Mouse (Mus musculus) neural tube, embryonic 12.5 days (tissue): ENCODE measurements around the gene Ube2o. TPM values are rescaled to one million over a fixed set of nuclear protein-coding genes. Genes with fewer than 3 reads are reported as not detected.

Source experiments
- ATAC-seq: fragments of 200-750 bp; cut with Nextera tagmentation; 2 replicates; pipeline ENCODE4 v1.8.0; 2017; ENCODE audit warnings: low read depth, mild to moderate bottlenecking, moderate TSS enrichment, moderate library complexity; ENCODE audit not compliant: low FRiP score
- H3K27ac ChIP-seq: fragments of 300-500 bp; sonication (generic); 2 replicates; pipeline ENCODE4 v1.5.1; 2016
- H3K27me3 ChIP-seq: fragments of 300-500 bp; sonication (generic); replicated peaks from 2 replicates; pipeline ENCODE4 v1.6.1; 2016; ENCODE audit warnings: mild to moderate bottlenecking
- H3K36me3 ChIP-seq: fragments of 300-500 bp; sonication (generic); 2 replicates; pipeline ENCODE4 v1.6.1; 2016; ENCODE audit warnings: mild to moderate bottlenecking
- H3K4me1 ChIP-seq: fragments of 300-500 bp; sonication (generic); 2 replicates; pipeline ENCODE4 v1.6.1; 2016
- H3K4me2 ChIP-seq: fragments of 300-500 bp; sonication (generic); replicated peaks from 2 replicates; pipeline ENCODE4 v1.6.1; 2016; ENCODE audit warnings: mild to moderate bottlenecking
- H3K4me3 ChIP-seq: fragments of 300-500 bp; sonication (generic); 2 replicates; pipeline ENCODE4 v1.5.1; 2016
- H3K9ac ChIP-seq: fragments of 300-500 bp; sonication (generic); 2 replicates; pipeline ENCODE4 v1.6.1; 2016; ENCODE audit warnings: mild to moderate bottlenecking
- H3K9me3 ChIP-seq: fragments of 300-500 bp; sonication (generic); 2 replicates; pipeline ENCODE4 v1.6.1; 2016; ENCODE audit warnings: mild to moderate bottlenecking
- WGBS: fragments of 180-500 bp; shearing (Covaris S2); methylation state at CpG from one replicate; pipeline ENCODE4 v1.1.7; 2016; 5-methylcytosine and 5-hydroxymethylcytosine counted together
- polyA plus RNA-seq: library from polyadenylated mRNA; unstranded; fragments of >200 nt; fragmentation: Nextera tagmentation; extraction: Ambion mirVana; gene quantifications from 2 replicates; pipeline ENCODE4 v1.2.1, GENCODE M21; 2016

Gene Ube2o
- polyA plus RNA-seq, 1 experiment from 2014 or later, result 37.6 TPM

GRCm38 (mm10) chr11:116512987-116513386 is 68.3 kb downstream of the Ube2o start:
- no peaks in the 10 kb centered on the region for H3K36me3 ChIP-seq
- no peak for ATAC-seq
- no peak overlapping the region for H3K4me3 ChIP-seq
- H3K27ac ChIP-seq, result no peak overlapping the region
- H3K9me3 ChIP-seq, result no peaks in the 10 kb centered on the region
- no peak overlapping the region for H3K4me2 ChIP-seq
- no peak overlapping the region for H3K9ac ChIP-seq
- H3K27me3 ChIP-seq, result no peaks in the 10 kb centered on the region
- H3K4me1 ChIP-seq, result peaks cover 7% of the 10 kb centered on the region; the same call in 1 of the 2 replicates
- WGBS, result 88% methylated on average over 6 of the region's 6 CpGs

- Histone ChIP-seq H3K9me3 (no peaks in the 10 kb centered on the region), H3K36me3 (no peaks in the 10 kb centered on the region), H3K9ac (no peak overlapping the region), H3K27me3 (no peaks in the 10 kb centered on the region), H3K4me3 (no peak overlapping the region), H3K4me1 (peaks cover 7% of the 10 kb centered on the region; the same call in 1 of the 2 replicates), H3K4me2 (no peak overlapping the region), H3K27ac (no peak overlapping the region)
- 92% methylated on average over 7 of the region's 7 CpGs for WGBS
- ATAC-seq, result no peak
Measured at GRCm38 (mm10) chr11:116512154-116512553, 69.1 kb downstream of the Ube2o start.

- H3K4me2 ChIP-seq, result no peak overlapping the region
- no peak overlapping the region for H3K4me3 ChIP-seq
- H3K27ac ChIP-seq, result no peak overlapping the region
- H3K9me3 ChIP-seq, result no peaks in the 10 kb centered on the region
- no peak overlapping the region for H3K9ac ChIP-seq
- ATAC-seq, result no peak
- H3K27me3 ChIP-seq, result no peaks in the 10 kb centered on the region
- peaks cover 7% of the 10 kb centered on the region; the same call in 1 of the 2 replicates for H3K4me1 ChIP-seq
- 71% methylated on average over 7 of the region's 7 CpGs for WGBS
- no peaks in the 10 kb centered on the region for H3K36me3 ChIP-seq
Measured at GRCm38 (mm10) chr11:116511301-116511868, 69.9 kb downstream of the Ube2o start.

- ATAC-seq, result no peak
- Histone ChIP-seq H3K4me3 (no peak overlapping the region), H3K36me3 (no peaks in the 10 kb centered on the region), H3K4me1 (no peaks in the 10 kb centered on the region), H3K9me3 (no peaks in the 10 kb centered on the region), H3K9ac (no peak overlapping the region), H3K27ac (no peak overlapping the region), H3K4me2 (no peak overlapping the region), H3K27me3 (no peaks in the 10 kb centered on the region)
- 52% methylated on average over 2 of the region's 2 CpGs for WGBS
Measured at GRCm38 (mm10) chr11:116508689-116509088, 72.6 kb downstream of the Ube2o start.

- WGBS, result 80% methylated on average over 17 of the region's 17 CpGs
Measured at GRCm38 (mm10) chr11:116506151-116506875, 74.9 kb downstream of the Ube2o start.

GRCm38 (mm10) chr11:116505573-116505972 is 75.7 kb downstream of the Ube2o start:
- Histone ChIP-seq H3K36me3 (no peaks in the 10 kb centered on the region), H3K4me2 (no peak overlapping the region), H3K9me3 (no peaks in the 10 kb centered on the region), H3K4me3 (no peak overlapping the region), H3K27ac (no peak overlapping the region), H3K4me1 (no peaks in the 10 kb centered on the region), H3K27me3 (no peaks in the 10 kb centered on the region), H3K9ac (no peak overlapping the region)
- 77% methylated on average over 5 of the region's 5 CpGs for WGBS
- no peak for ATAC-seq

More at GRCm38 (mm10) chr11:116506151-116506875, 74.9 kb downstream of the Ube2o start:
- Histone ChIP-seq H3K27me3 (no peaks in the 10 kb centered on the region), H3K36me3 (no peaks in the 10 kb centered on the region), H3K9me3 (no peaks in the 10 kb centered on the region), H3K4me1 (no peaks in the 10 kb centered on the region), H3K4me2 (no peak overlapping the region), H3K9ac (no peak overlapping the region), H3K4me3 (no peak overlapping the region), H3K27ac (no peak overlapping the region)
- no peak for ATAC-seq

- H3K9me3 ChIP-seq, result no peaks in the 10 kb centered on the region
- ATAC-seq, result no peak
- H3K4me2 ChIP-seq, result no peak overlapping the region
- H3K36me3 ChIP-seq, result no peaks in the 10 kb centered on the region
- H3K4me3 ChIP-seq, result no peak overlapping the region
- WGBS, result 90% methylated on average over 17 of the region's 17 CpGs
- no peak overlapping the region for H3K27ac ChIP-seq
- H3K9ac ChIP-seq, result no peak overlapping the region
- no peaks in the 10 kb centered on the region for H3K27me3 ChIP-seq
- no peaks in the 10 kb centered on the region for H3K4me1 ChIP-seq
Measured at GRCm38 (mm10) chr11:116504516-116504915, 76.7 kb downstream of the Ube2o start.

- H3K27ac ChIP-seq, result peak overlapping the region; percentile 11; the same call in 1 of the 2 replicates
- no peaks in the 10 kb centered on the region for H3K27me3 ChIP-seq
- peaks cover 4% of the 10 kb centered on the region; the same call in 1 of the 2 replicates for H3K4me1 ChIP-seq
- H3K4me2 ChIP-seq, result no peak overlapping the region
- H3K36me3 ChIP-seq, result no peaks in the 10 kb centered on the region
- no peaks in the 10 kb centered on the region for H3K9me3 ChIP-seq
- H3K9ac ChIP-seq, result no peak overlapping the region
- no peak overlapping the region for H3K4me3 ChIP-seq
- WGBS, result 31% methylated on average over 7 of the region's 7 CpGs
- no peak for ATAC-seq
Measured at GRCm38 (mm10) chr11:116501005-116501746, 80.1 kb downstream of the Ube2o start.

GRCm38 (mm10) chr11:116499018-116499417 is 82.2 kb downstream of the Ube2o start:
- no peak overlapping the region for H3K9ac ChIP-seq
- peak overlapping the region; percentile 46; the same call in 1 of the 2 replicates for H3K4me2 ChIP-seq
- no peaks in the 10 kb centered on the region for H3K36me3 ChIP-seq
- H3K27me3 ChIP-seq, result no peaks in the 10 kb centered on the region
- no peak overlapping the region for H3K4me3 ChIP-seq
- WGBS, result 44% methylated on average over 6 of the region's 6 CpGs
- peaks cover 6% of the 10 kb centered on the region; the same call in 1 of the 2 replicates for H3K4me1 ChIP-seq
- ATAC-seq, result no peak
- no peaks in the 10 kb centered on the region for H3K9me3 ChIP-seq
- H3K27ac ChIP-seq, result no peak overlapping the region

DNA sequence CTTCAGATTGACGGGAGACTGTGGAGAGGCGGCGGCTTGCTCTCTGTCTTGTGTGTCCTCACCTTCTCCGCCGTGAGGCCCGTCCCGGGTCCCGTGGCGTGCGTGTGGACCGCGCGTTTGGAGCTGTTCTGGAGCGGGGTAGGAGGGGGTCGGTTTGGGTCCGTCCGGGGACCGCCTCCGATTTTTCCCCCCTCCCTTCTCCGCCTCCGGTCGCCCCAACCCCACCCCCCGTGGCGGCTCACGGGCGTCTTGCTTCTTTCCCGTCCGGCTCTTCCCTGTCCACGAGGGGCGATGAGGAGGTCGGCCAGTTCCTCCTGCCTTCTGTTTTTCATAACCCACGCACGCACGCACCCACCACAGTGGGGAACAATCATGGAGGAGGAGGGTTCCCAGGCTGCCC is 82.7 kb downstream of the Ube2o start:
- peaks cover 8% of the 10 kb centered on the region; the same call in 1 of the 2 replicates for H3K4me1 ChIP-seq
- H3K9me3 ChIP-seq, result no peaks in the 10 kb centered on the region
- peak overlapping the region; percentile 46 for H3K4me2 ChIP-seq
- no peaks in the 10 kb centered on the region for H3K27me3 ChIP-seq
- H3K36me3 ChIP-seq, result no peaks in the 10 kb centered on the region
- peak overlapping the region; percentile 12; the same call in 1 of the 2 replicates for H3K4me3 ChIP-seq
- H3K27ac ChIP-seq, result no peak overlapping the region
- 32% methylated on average over 32 of the region's 34 CpGs for WGBS
- ATAC-seq, result no peak
- no peak overlapping the region for H3K9ac ChIP-seq

GRCm38 (mm10) chr11:116497313-116497712 is 83.9 kb downstream of the Ube2o start:
- no peaks in the 10 kb centered on the region for H3K9me3 ChIP-seq
- no peak for ATAC-seq
- WGBS, result 86% methylated on average over 4 of the region's 4 CpGs

More at GRCm38 (mm10) chr11:116497313-116497712, 83.9 kb downstream of the Ube2o start:
- Histone ChIP-seq H3K4me2 (no peak overlapping the region), H3K4me3 (no peak overlapping the region), H3K36me3 (no peaks in the 10 kb centered on the region), H3K9ac (no peak overlapping the region), H3K4me1 (peaks cover 8% of the 10 kb centered on the region; the same call in 1 of the 2 replicates), H3K27ac (no peak overlapping the region), H3K27me3 (no peaks in the 10 kb centered on the region)
